Mouse (Mus musculus): Measurements from ENCODE around the gene Krit1. TPM values are rescaled to one million over a fixed set of nuclear protein-coding genes. Genes with fewer than 3 reads are reported as not detected.
A peak's percentile ranks its signal among the peaks of the same experiment; 100 is the strongest.
"Not testable (repeated sequence)": the region's sequence is repeated elsewhere in the genome, so short reads cannot be mapped to it uniquely, and the experiment has no call there.

The Krit1 gene
- polyA plus RNA-seq, 2 experiments: 37.6 TPM

DNA sequence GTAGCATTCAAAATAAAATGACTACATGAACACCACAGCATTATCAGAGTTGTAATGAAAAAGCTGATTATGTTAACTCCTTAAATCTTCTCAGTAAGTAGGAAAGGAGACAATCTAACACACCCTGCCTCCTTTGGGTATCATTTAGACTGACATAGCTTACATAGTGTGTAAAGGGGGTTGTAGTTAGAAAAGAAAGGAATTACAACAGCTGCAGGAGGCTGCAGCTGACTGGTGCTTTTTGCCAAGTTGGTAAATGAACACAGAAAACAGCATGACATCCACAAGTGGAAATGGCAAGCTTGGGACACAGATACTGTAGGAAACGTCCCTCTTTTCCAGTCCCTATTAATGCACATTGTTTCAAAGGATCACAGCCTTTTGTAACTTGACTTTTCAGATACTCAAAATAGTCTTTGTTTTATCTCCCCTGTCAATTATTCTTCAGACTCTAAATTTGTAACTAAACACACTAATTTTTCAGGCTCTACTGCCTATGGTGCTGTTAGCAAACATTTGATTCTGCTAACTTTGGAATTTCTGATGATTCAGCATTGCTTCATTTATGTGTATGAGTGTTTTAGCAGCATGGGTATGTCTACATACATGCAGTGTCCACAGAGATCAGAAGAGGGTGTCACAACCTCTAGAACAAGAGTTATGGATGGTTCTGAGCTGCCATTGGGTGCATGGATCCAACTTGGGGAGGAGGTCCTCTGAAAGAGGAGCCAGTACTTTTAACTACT, 18.1 kb upstream of the Krit1 start:
- Histone ChIP-seq H3K36me3 (ENCODE audit: control insufficient read depth, insufficient read depth, low read length) (no peaks in the 10 kb centered on the region), H3K4me2 (replicated peaks; ENCODE audit: low read depth, low read length, severe bottlenecking) (no peak overlapping the region), H3K9me3 (ENCODE audit: control insufficient read depth, low read length) (no peaks in the 10 kb centered on the region), H3K4me3 (replicated peaks; ENCODE audit: low read length) (no peak overlapping the region), H3K27me3 (ENCODE audit: control insufficient read depth, insufficient read depth, low read length) (no peaks in the 10 kb centered on the region), H3K27ac (replicated peaks; ENCODE audit: low read depth, low read length) (no peak overlapping the region), H3K9ac (ENCODE audit: low read depth, low read length, severe bottlenecking) (no peak overlapping the region), H3K4me1 (ENCODE audit: control insufficient read depth, insufficient read depth, low read length) (no peaks in the 10 kb centered on the region)
- ATAC-seq (ENCODE audit: low FRiP score, low read depth) (no peak), DNase-seq (ENCODE audit: low spot score) (peak; percentile 6)
- WGBS: 60% methylated on average over 1 of the region's 1 CpGs
- TF ChIP-seq POLR2A (IDR thresholded peaks at IDR 0.05; ENCODE audit: borderline replicate concordance, extremely low read depth, insufficient read depth, insufficient read length): no peak

DNA sequence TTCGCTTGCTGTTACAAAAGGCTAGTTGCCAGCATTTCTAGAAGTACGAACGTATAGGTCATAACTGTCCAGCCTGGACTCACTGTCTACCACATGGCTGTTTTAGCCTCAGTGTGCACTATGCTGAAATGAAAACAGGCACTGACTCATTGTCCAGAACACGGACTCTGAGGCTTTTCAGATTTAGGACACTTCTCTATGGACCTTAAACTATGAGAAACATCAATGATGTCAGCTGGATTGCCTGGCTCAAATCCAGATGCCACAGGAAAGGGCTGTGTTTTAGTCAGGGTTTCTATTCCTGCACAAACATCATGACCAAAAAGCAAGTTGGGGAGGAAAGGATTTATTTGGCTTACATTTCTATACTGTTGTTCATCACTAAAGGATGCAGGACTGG, 15.4 kb upstream of the Krit1 start:
- Histone ChIP-seq H3K4me2 (replicated peaks; ENCODE audit: low read depth, low read length, severe bottlenecking) (no peak overlapping the region), H3K4me3 (replicated peaks; ENCODE audit: low read length) (no peak overlapping the region), H3K27me3 (ENCODE audit: control insufficient read depth, insufficient read depth, low read length) (no peaks in the 10 kb centered on the region), H3K4me1 (ENCODE audit: control insufficient read depth, insufficient read depth, low read length) (no peaks in the 10 kb centered on the region), H3K36me3 (ENCODE audit: control insufficient read depth, insufficient read depth, low read length) (no peaks in the 10 kb centered on the region), H3K27ac (replicated peaks; ENCODE audit: low read depth, low read length) (no peak overlapping the region), H3K9ac (ENCODE audit: low read depth, low read length, severe bottlenecking) (no peak overlapping the region), H3K9me3 (ENCODE audit: control insufficient read depth, low read length) (no peaks in the 10 kb centered on the region)
- ATAC-seq (ENCODE audit: low FRiP score, low read depth) (no peak), DNase-seq (ENCODE audit: low spot score) (no peak)
- TF ChIP-seq POLR2A (IDR thresholded peaks at IDR 0.05; ENCODE audit: borderline replicate concordance, extremely low read depth, insufficient read depth, insufficient read length): no peak
- 85% methylated on average over 4 of the region's 4 CpGs for WGBS

DNA sequence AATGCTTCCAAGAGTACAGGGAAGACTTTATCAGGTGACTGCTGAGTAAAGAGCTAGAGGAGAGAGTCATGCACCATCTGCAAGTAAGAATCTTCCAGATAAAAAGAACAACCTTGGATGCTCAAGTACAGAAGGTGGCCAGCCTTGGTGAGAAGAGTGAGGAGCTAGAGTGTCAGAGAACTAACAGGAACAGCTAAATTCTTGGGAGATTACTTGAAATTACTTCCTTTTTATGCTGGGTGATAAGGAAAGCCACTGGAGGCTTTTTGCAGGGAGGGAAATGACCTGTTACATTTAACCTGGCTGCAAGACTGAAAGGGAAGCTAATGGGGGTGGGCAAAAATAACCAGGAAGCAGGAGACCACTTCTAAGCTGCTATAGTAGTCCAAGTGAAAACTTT, 11.9 kb upstream of the Krit1 start:
- DNase-seq (ENCODE audit: low spot score) (no peak), ATAC-seq (ENCODE audit: low FRiP score, low read depth) (no peak)
- TF ChIP-seq POLR2A (IDR thresholded peaks at IDR 0.05; ENCODE audit: borderline replicate concordance, extremely low read depth, insufficient read depth, insufficient read length): no peak
- H3K27me3 ChIP-seq (ENCODE audit: control insufficient read depth, insufficient read depth, low read length): no peaks in the 10 kb centered on the region
- no peaks in the 10 kb centered on the region for H3K9me3 ChIP-seq (ENCODE audit: control insufficient read depth, low read length)
- no peak overlapping the region for H3K9ac ChIP-seq (ENCODE audit: low read depth, low read length, severe bottlenecking)
- H3K4me1 ChIP-seq (ENCODE audit: control insufficient read depth, insufficient read depth, low read length): no peaks in the 10 kb centered on the region
- H3K27ac ChIP-seq (replicated peaks; ENCODE audit: low read depth, low read length): no peak overlapping the region
- no peak overlapping the region for H3K4me3 ChIP-seq (replicated peaks; ENCODE audit: low read length)
- H3K36me3 ChIP-seq (ENCODE audit: control insufficient read depth, insufficient read depth, low read length): no peaks in the 10 kb centered on the region
- H3K4me2 ChIP-seq (replicated peaks; ENCODE audit: low read depth, low read length, severe bottlenecking): no peak overlapping the region

DNA sequence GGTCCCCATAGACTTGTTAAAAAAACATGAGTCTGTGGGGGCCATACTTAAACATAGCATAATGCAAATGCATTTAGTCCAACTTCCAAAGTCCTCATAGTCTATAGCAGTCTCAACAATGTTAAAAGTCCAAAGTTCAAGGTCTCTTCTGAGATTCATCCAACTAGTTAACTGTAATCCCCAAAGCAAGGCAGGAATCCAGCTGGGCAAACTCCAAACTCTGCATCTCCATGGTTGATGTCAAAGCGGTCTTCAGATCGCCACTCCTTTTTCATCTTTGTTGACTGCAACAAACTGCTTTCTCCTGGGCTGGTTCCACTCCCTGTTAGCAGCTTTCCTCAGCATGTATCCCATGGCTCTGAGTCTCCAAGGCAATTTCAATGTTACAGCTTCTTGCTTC, 5.9 kb upstream of the Krit1 start:
- not testable (repeated sequence) for ATAC-seq (ENCODE audit: low FRiP score, low read depth); H3K4me3 ChIP-seq (replicated peaks; ENCODE audit: low read length); H3K36me3 ChIP-seq (ENCODE audit: control insufficient read depth, insufficient read depth, low read length); H3K27ac ChIP-seq (replicated peaks; ENCODE audit: low read depth, low read length); H3K4me1 ChIP-seq (ENCODE audit: control insufficient read depth, insufficient read depth, low read length); H3K27me3 ChIP-seq (ENCODE audit: control insufficient read depth, insufficient read depth, low read length); H3K9me3 ChIP-seq (ENCODE audit: control insufficient read depth, low read length); H3K9ac ChIP-seq (ENCODE audit: low read depth, low read length, severe bottlenecking); H3K4me2 ChIP-seq (replicated peaks; ENCODE audit: low read depth, low read length, severe bottlenecking); DNase-seq (ENCODE audit: low spot score)
- WGBS: 96% methylated on average over 2 of the region's 2 CpGs

DNA sequence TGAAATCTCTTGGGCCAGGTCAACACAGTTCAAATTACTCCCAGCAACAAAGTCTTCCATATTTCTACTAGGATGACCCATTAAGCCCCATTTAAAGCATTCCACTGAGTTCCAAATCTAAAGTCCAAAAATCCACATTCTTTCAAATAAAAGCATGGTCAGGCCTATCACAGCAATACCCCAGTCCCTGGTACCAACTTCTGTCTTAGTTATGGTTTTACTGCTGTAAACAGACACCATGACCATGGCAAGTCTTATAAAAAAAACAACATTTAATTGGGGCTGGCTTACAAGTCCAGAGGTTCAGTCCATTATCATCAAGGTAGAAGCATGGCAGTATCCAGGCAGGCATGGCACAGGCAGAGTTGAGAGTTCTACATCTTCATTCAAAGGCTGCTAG, 4.3 kb upstream of the Krit1 start:
- not testable (repeated sequence) for H3K9me3 ChIP-seq (ENCODE audit: control insufficient read depth, low read length); H3K4me2 ChIP-seq (replicated peaks; ENCODE audit: low read depth, low read length, severe bottlenecking); H3K4me1 ChIP-seq (ENCODE audit: control insufficient read depth, insufficient read depth, low read length); H3K4me3 ChIP-seq (replicated peaks; ENCODE audit: low read length); ATAC-seq (ENCODE audit: low FRiP score, low read depth); H3K36me3 ChIP-seq (ENCODE audit: control insufficient read depth, insufficient read depth, low read length); H3K27ac ChIP-seq (replicated peaks; ENCODE audit: low read depth, low read length); DNase-seq (ENCODE audit: low spot score); H3K27me3 ChIP-seq (ENCODE audit: control insufficient read depth, insufficient read depth, low read length); H3K9ac ChIP-seq (ENCODE audit: low read depth, low read length, severe bottlenecking)

DNA sequence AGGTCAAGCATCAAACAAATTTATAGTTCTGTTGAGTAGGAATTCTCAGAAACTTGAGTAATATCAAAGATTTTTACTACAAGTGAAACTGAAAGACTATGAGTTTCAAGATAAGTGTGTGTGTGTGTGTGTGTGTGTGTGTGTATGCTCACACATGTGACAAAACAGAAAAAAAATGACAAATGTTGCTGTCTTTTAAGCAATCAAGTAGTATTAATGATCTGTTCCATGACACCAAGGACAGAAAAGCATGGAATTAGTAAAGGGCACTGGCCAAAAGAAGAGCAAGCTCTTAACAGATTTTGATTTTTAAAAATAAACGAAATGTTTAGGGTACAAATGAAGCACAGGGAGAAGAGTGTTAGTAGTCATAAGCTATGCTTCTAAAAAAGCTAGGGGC, 2.9 kb upstream of the Krit1 start:
- Histone ChIP-seq H3K4me1 (ENCODE audit: control insufficient read depth, insufficient read depth, low read length) (no peaks in the 10 kb centered on the region; the same call in 1 of the 2 replicates), H3K4me2 (replicated peaks; ENCODE audit: low read depth, low read length, severe bottlenecking) (no peak overlapping the region), H3K4me3 (replicated peaks; ENCODE audit: low read length) (no peak overlapping the region), H3K9ac (ENCODE audit: low read depth, low read length, severe bottlenecking) (no peak overlapping the region), H3K27ac (replicated peaks; ENCODE audit: low read depth, low read length) (no peak overlapping the region), H3K36me3 (ENCODE audit: control insufficient read depth, insufficient read depth, low read length) (no peaks in the 10 kb centered on the region), H3K27me3 (ENCODE audit: control insufficient read depth, insufficient read depth, low read length) (no peaks in the 10 kb centered on the region), H3K9me3 (ENCODE audit: control insufficient read depth, low read length) (no peaks in the 10 kb centered on the region)
- DNase-seq (ENCODE audit: low spot score) (no peak), ATAC-seq (ENCODE audit: low FRiP score, low read depth) (no peak)
- WGBS: 83% methylated on average over 1 of the region's 1 CpGs
- no peak for TF ChIP-seq POLR2A (IDR thresholded peaks at IDR 0.05; ENCODE audit: borderline replicate concordance, extremely low read depth, insufficient read depth, insufficient read length)
